Mouse (Mus musculus) urinary bladder, postnatal 25 days (tissue): Measurements from ENCODE around the gene Fyco1.
"Not testable (repeated sequence)": the region's sequence is repeated elsewhere in the genome, so short reads cannot be mapped to it uniquely, and the experiment has no call there.

Source experiments
- DNase-seq: peaks from one replicate; pipeline ENCODE4 v3.0.0; 2022; ENCODE audit warnings: low spot score

Fyco1 gene

GRCm38 (mm10) chr9:123814821-123815220 lies 36.9 kb downstream of the Fyco1 start:
- DNase-seq = no peak

- DNase-seq = no peak
Observed at GRCm38 (mm10) chr9:123814326-123814725, 37.4 kb downstream of the Fyco1 start.

- no peak for DNase-seq
Observed at GRCm38 (mm10) chr9:123811831-123812230, 39.9 kb downstream of the Fyco1 start.

GRCm38 (mm10) chr9:123808583-123808982 lies 43.1 kb downstream of the Fyco1 start:
- no peak for DNase-seq

GRCm38 (mm10) chr9:123806267-123806666 lies 45.4 kb downstream of the Fyco1 start, which contains the start of gene Cxcr6:
Gene Cxcr6, plus strand, starts transcription at chr9:123806475.
- DNase-seq = no peak

GRCm38 (mm10) chr9:123805241-123805640 lies 46.5 kb downstream of the Fyco1 start:
- DNase-seq = no peak

- DNase-seq = no peak
Observed at GRCm38 (mm10) chr9:123802896-123803295, 48.8 kb downstream of the Fyco1 start.

- no peak for DNase-seq
Observed at GRCm38 (mm10) chr9:123802421-123802820, 49.3 kb downstream of the Fyco1 start.

- DNase-seq = no peak
Observed at GRCm38 (mm10) chr9:123801527-123801926, 50.2 kb downstream of the Fyco1 start.

- DNase-seq = no peak
Observed at GRCm38 (mm10) chr9:123796174-123796573, 55.5 kb downstream of the Fyco1 start.

- no peak for DNase-seq
Observed at GRCm38 (mm10) chr9:123788855-123789529, 62.7 kb downstream of the Fyco1 start.

GRCm38 (mm10) chr9:123773299-123773698 lies 78.4 kb downstream of the Fyco1 start:
- DNase-seq = not testable (repeated sequence)

GRCm38 (mm10) chr9:123769532-123769931 lies 82.2 kb downstream of the Fyco1 start:
- no peak for DNase-seq

GRCm38 (mm10) chr9:123768443-123768842 lies 83.3 kb downstream of the Fyco1 start:
- no peak for DNase-seq

GRCm38 (mm10) chr9:123766996-123767395 lies 84.7 kb downstream of the Fyco1 start:
- no peak for DNase-seq

- DNase-seq = no peak
Observed at GRCm38 (mm10) chr9:123763771-123764170, 87.9 kb downstream of the Fyco1 start.

GRCm38 (mm10) chr9:123762886-123763285 lies 88.8 kb downstream of the Fyco1 start:
- no peak for DNase-seq

- DNase-seq = no peak
Observed at GRCm38 (mm10) chr9:123760806-123761205, 90.9 kb downstream of the Fyco1 start.

- no peak for DNase-seq
Observed at GRCm38 (mm10) chr9:123758645-123759044, 93.1 kb downstream of the Fyco1 start.

GRCm38 (mm10) chr9:123758156-123758555 lies 93.5 kb downstream of the Fyco1 start:
- no peak for DNase-seq

- DNase-seq = no peak
Observed at GRCm38 (mm10) chr9:123757326-123757725, 94.4 kb downstream of the Fyco1 start.

- no peak for DNase-seq
Observed at GRCm38 (mm10) chr9:123756752-123757151, 94.9 kb downstream of the Fyco1 start.

- DNase-seq = no peak
Observed at GRCm38 (mm10) chr9:123754333-123754732, 97.4 kb downstream of the Fyco1 start.

- not testable (repeated sequence) for DNase-seq
Observed at GRCm38 (mm10) chr9:123749687-123750086, 102.0 kb downstream of the Fyco1 start.
